Mouse (Mus musculus): ENCODE measurements at regions not wholly inside any gene's neighbourhood (a gene's known extent, or its start where the extent isn't known, plus 50 kb on each side); places are given as distances from the start of the nearest gene placed in this dataset.

GRCm38 (mm10) chr5:91693277-91693676 is 175.9 kb downstream of the Parm1 start:
- TF ChIP-seq POLR2A (IDR thresholded peaks at IDR 0.05; ENCODE audit: insufficient read depth, low read length) (no peak), EP300 (IDR thresholded peaks at IDR 0.05; ENCODE audit: insufficient read depth, low read depth, low read length) (no peak)

Measured in ES-Bruce4 (cell line).